Mouse (Mus musculus): ENCODE measurements around the gene Smim24. TPM values are rescaled to one million over a fixed set of nuclear protein-coding genes. Genes with fewer than 3 reads are reported as not detected.

The Smim24 gene
- polyA plus RNA-seq, 1 experiment: 3,612 TPM

DNA sequence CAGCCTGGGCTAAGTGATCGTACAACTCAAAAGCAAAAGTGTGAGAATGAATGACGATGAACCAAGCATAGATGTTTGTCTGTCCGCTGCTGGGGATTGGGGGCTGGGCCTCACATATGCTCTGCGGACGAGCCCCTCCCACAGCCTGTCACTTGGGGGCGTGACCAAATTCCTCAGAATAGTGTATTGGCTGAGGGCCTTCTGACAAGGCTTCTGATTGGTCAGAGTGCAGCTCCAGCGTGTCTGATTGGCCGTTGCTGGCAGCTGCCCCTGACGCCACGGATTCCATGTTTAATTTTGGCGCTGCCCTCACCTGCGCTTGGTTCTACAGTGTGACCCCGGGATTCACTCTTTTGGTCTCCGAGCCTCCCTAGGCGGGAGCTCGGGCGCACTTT is 40.0 kb downstream of the Smim24 start:
- H3K4me3 ChIP-seq (ENCODE audit: control insufficient read depth, low read depth, low read length): peak overlapping the region; percentile 46
- no peaks in the 10 kb centered on the region for H3K36me3 ChIP-seq (ENCODE audit: control insufficient read depth, insufficient read depth, low read length)
- H3K27me3 ChIP-seq (ENCODE audit: control insufficient read depth, insufficient read depth, low read length): no peaks in the 10 kb centered on the region
- H3K27ac ChIP-seq (ENCODE audit: control insufficient read depth, insufficient read depth, low read depth, low read length): peak overlapping the region; percentile 79
- peaks cover 35% of the 10 kb centered on the region for H3K4me1 ChIP-seq (ENCODE audit: control insufficient read depth, insufficient read depth, low read length)
- no peak for TF ChIP-seq POLR2A (IDR thresholded peaks at IDR 0.05; ENCODE audit: control insufficient read depth, low read depth, low read length)
- no peak for TF ChIP-seq CTCF (IDR thresholded peaks at IDR 0.05; ENCODE audit: control insufficient read depth, insufficient read depth, insufficient replicate concordance, low read depth, low read length)

DNA sequence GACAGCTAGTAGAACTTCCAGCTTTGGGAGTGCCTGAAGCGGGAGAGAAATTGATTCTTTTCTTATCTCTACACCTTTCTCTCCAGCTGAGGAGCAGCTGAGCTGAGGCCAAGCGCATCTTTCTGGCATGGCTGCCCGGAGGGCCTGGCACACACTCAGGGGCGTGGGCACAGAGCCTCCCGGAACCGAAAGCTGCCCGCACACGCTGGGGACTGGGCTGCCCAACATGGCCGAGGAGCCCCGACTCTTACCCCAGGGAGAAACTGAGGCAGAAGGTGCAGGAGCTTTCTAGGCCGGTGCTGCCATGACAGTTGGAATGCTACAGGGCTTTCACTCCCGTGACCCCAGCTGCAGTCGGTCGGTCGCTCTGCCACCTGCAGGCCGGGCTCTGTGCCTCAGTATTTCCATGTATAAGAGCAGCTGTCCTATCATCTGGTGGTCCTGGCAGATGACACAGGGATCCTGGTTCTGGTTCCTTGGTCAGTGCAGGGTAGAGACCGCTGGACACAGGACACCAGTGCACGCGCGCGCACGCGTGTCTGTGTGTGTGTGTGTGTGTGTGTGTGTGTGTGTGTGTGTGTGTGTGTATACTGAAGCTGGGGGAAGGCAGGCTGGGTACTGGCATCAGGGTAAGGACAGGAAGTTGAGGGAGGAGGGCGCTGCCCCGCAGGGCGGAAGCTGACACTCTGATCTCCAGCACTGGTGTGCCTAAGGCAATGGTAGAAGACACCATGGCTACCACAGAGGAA is 40.9 kb downstream of the Smim24 start:
- no peaks in the 10 kb centered on the region for H3K27me3 ChIP-seq (ENCODE audit: control insufficient read depth, insufficient read depth, low read length)
- TF ChIP-seq CTCF (IDR thresholded peaks at IDR 0.05; ENCODE audit: control insufficient read depth, insufficient read depth, insufficient replicate concordance, low read depth, low read length) (no peak), POLR2A (IDR thresholded peaks at IDR 0.05; ENCODE audit: control insufficient read depth, low read depth, low read length) (no peak)
- H3K4me1 ChIP-seq (ENCODE audit: control insufficient read depth, insufficient read depth, low read length): peaks cover 35% of the 10 kb centered on the region
- H3K4me3 ChIP-seq (ENCODE audit: control insufficient read depth, low read depth, low read length): no peak overlapping the region; the same call in 1 of the 2 replicates
- H3K27ac ChIP-seq (ENCODE audit: control insufficient read depth, insufficient read depth, low read depth, low read length): peak overlapping the region; percentile 79
- no peaks in the 10 kb centered on the region for H3K36me3 ChIP-seq (ENCODE audit: control insufficient read depth, insufficient read depth, low read length)

DNA sequence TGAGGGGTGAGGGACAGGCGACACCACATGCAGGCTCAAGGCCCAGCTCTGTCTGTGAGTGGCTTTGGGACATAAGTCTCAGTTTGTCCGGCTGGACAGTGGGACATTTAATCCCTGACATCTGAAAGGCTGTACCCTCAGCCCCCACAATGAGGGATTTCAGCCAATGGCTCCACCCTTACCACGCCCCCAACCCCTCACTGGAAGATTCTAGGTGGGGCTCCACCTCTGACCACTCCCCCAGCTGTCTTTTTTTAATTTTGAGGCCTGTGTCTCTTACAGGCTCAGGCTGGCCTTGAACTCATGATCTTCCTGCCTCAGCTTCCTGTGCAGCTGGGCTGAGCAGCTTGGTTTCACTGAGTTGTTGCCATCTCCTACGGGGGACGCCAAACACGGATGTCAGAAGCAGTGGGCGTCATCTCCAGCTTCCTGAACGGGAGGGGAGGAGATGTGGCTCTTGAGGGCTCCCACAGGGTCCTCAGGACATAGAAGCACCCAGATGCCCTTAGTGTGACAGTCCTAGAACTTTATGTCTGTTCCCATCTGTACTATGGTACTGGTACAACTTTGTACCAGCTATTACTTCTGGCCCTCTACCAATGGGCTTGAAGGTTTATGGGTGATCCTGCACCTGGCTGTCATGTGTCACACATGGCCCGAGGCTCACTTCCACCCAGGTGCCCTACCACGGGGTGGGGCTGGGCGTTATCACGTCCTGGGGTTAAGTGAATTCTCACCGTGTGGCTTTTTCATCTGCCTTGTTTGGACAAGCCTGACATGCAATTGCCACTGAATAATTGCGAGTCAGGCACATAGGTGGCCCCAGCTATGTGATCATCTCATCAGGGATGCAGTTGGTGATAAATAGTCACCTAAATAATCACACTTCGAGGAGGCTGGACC is 41.8 kb downstream of the Smim24 start:
- Histone ChIP-seq H3K36me3 (ENCODE audit: control insufficient read depth, insufficient read depth, low read length) (no peaks in the 10 kb centered on the region), H3K4me3 (ENCODE audit: control insufficient read depth, low read depth, low read length) (no peak overlapping the region), H3K27ac (ENCODE audit: control insufficient read depth, insufficient read depth, low read depth, low read length) (peak overlapping the region; percentile 79), H3K27me3 (ENCODE audit: control insufficient read depth, insufficient read depth, low read length) (no peaks in the 10 kb centered on the region), H3K4me1 (ENCODE audit: control insufficient read depth, insufficient read depth, low read length) (peaks cover 34% of the 10 kb centered on the region)
- TF ChIP-seq CTCF (IDR thresholded peaks at IDR 0.05; ENCODE audit: control insufficient read depth, insufficient read depth, insufficient replicate concordance, low read depth, low read length) (no peak), POLR2A (IDR thresholded peaks at IDR 0.05; ENCODE audit: control insufficient read depth, low read depth, low read length) (no peak)

DNA sequence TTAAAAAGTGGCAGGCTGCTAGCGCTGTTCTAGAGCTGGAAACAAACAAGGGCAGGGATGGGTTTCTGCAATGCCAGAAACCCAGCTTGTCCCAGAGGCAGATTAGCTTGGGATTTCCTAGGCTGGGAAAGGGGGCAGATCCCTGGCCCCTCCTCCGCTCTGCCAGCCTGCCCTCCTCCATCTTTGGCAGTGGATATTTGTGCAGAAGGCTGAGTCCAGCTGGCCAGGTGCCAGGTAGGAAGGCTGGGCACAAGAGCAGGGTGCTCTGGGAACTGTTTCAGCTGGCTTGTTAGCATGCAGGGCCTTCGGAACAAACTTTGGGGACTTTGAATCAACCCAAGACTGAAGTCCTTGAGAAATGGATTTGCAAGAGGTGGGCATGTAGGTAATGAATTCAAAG is 42.6 kb downstream of the Smim24 start:
- Histone ChIP-seq H3K36me3 (ENCODE audit: control insufficient read depth, insufficient read depth, low read length) (no peaks in the 10 kb centered on the region), H3K4me3 (ENCODE audit: control insufficient read depth, low read depth, low read length) (no peak overlapping the region), H3K27ac (ENCODE audit: control insufficient read depth, insufficient read depth, low read depth, low read length) (no peak overlapping the region; the same call in 1 of the 2 replicates), H3K4me1 (ENCODE audit: control insufficient read depth, insufficient read depth, low read length) (peaks cover 33% of the 10 kb centered on the region), H3K27me3 (ENCODE audit: control insufficient read depth, insufficient read depth, low read length) (no peaks in the 10 kb centered on the region)
- TF ChIP-seq CTCF (IDR thresholded peaks at IDR 0.05; ENCODE audit: control insufficient read depth, insufficient read depth, insufficient replicate concordance, low read depth, low read length) (no peak), POLR2A (IDR thresholded peaks at IDR 0.05; ENCODE audit: control insufficient read depth, low read depth, low read length) (no peak)

DNA sequence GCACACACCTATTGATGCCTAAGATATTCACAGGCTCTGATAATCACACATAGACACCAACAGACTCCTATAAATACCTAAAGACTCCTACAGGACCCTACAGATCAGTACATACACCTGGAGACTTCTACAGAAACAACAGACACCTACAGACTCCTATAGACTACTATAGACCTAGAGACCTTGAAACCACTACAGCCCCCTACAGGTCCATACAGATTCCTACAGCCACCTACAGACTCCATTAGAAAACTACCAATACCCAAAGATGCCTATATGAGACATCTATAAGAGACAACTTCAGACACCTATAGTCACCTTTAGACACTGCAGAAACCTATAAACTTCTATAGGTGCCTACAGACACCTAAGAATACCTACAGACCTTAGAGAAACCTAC is 48.2 kb downstream of the Smim24 start:
- no peak overlapping the region for H3K27ac ChIP-seq (ENCODE audit: control insufficient read depth, insufficient read depth, low read depth, low read length)
- no peaks in the 10 kb centered on the region for H3K36me3 ChIP-seq (ENCODE audit: control insufficient read depth, insufficient read depth, low read length)
- H3K4me1 ChIP-seq (ENCODE audit: control insufficient read depth, insufficient read depth, low read length): no peaks in the 10 kb centered on the region
- TF ChIP-seq CTCF (IDR thresholded peaks at IDR 0.05; ENCODE audit: control insufficient read depth, insufficient read depth, insufficient replicate concordance, low read depth, low read length) (no peak), POLR2A (IDR thresholded peaks at IDR 0.05; ENCODE audit: control insufficient read depth, low read depth, low read length) (no peak)
- no peak overlapping the region for H3K4me3 ChIP-seq (ENCODE audit: control insufficient read depth, low read depth, low read length)
- no peaks in the 10 kb centered on the region for H3K27me3 ChIP-seq (ENCODE audit: control insufficient read depth, insufficient read depth, low read length)

Other genes with a start within 250 kb of the Smim24 start
- gene Pias4, start 225.1 kb upstream of the Smim24 start, polyA plus RNA-seq (2012; rRNA removed): 164 and 184 TPM in 2 replicates
- 1,507 and 1,673 TPM in 2 replicates for gene Eef2, start 216.4 kb upstream of the Smim24 start, polyA plus RNA-seq (2012; rRNA removed)
- 52.6 and 61.6 TPM in 2 replicates for gene Dapk3, start 210.0 kb upstream of the Smim24 start, polyA plus RNA-seq (2012; rRNA removed)
- 1.4 and 1.8 TPM in 2 replicates for gene 4930442H23Rik, start 209.2 kb upstream of the Smim24 start, polyA plus RNA-seq (2012; rRNA removed)
- gene Nmrk2, start 191.0 kb upstream of the Smim24 start, polyA plus RNA-seq (2012; rRNA removed): not detected in 2 replicates
- gene Atcay, start 162.2 kb upstream of the Smim24 start, polyA plus RNA-seq (2012; rRNA removed): 0.25 and 0.26 TPM in 2 replicates
- 11.6 and 12.5 TPM in 2 replicates for gene Zfr2, start 159.9 kb upstream of the Smim24 start, polyA plus RNA-seq (2012; rRNA removed)
- 3.0 and 3.5 TPM in 2 replicates for gene Matk, start 140.1 kb upstream of the Smim24 start, polyA plus RNA-seq (2012; rRNA removed)
- gene Mrpl54, start 126.1 kb upstream of the Smim24 start, polyA plus RNA-seq (2012; rRNA removed): 181 and 261 TPM in 2 replicates
- gene Apba3, start 126.1 kb upstream of the Smim24 start, polyA plus RNA-seq (2012; rRNA removed): 53.5 and 77.2 TPM in 2 replicates
- gene Tjp3, start 101.5 kb upstream of the Smim24 start, polyA plus RNA-seq (2012; rRNA removed): 0.56 and 0.99 TPM in 2 replicates
- gene Pip5k1c, start 100.1 kb upstream of the Smim24 start, polyA plus RNA-seq (2012; rRNA removed): 10.1 and 10.4 TPM in 2 replicates
- 13.4 and 16.5 TPM in 2 replicates for gene Cactin, start 71.9 kb upstream of the Smim24 start, polyA plus RNA-seq (2012; rRNA removed)
- gene Tbxa2r, start 64.3 kb upstream of the Smim24 start, polyA plus RNA-seq (2012; rRNA removed): 0.47 and 0.91 TPM in 2 replicates
- 3.3 and 4.1 TPM in 2 replicates for gene Gipc3, start 49.8 kb upstream of the Smim24 start, polyA plus RNA-seq (2012; rRNA removed)
- gene Hmg20b, start 42.6 kb upstream of the Smim24 start, polyA plus RNA-seq (2012; rRNA removed): 23.0 and 27.7 TPM in 2 replicates
- 33.1 and 39.7 TPM in 2 replicates for gene Mfsd12, start 35.6 kb upstream of the Smim24 start, polyA plus RNA-seq (2012; rRNA removed)
- 273 and 296 TPM in 2 replicates for gene 4930404N11Rik, start 27.2 kb upstream of the Smim24 start, polyA plus RNA-seq (2012; rRNA removed)
- gene Fzr1, start 14.5 kb upstream of the Smim24 start, polyA plus RNA-seq (2012; rRNA removed): 161 and 178 TPM in 2 replicates
- gene Dohh, start 8.6 kb upstream of the Smim24 start, polyA plus RNA-seq (2012; rRNA removed): 38.5 and 46.3 TPM in 2 replicates
- gene Gm48551, start 8.6 kb upstream of the Smim24 start, polyA plus RNA-seq (2012; rRNA removed): 1.2 and 1.6 TPM in 2 replicates
- 0.65 TPM in 1 of 2 replicates, not detected in the other for gene Gm48552, start 4.0 kb upstream of the Smim24 start, polyA plus RNA-seq (2012; rRNA removed)
- 9.8 and 9.9 TPM in 2 replicates for gene Nfic, start 62.6 kb downstream of the Smim24 start, polyA plus RNA-seq (2012; rRNA removed)
- 147 and 163 TPM in 2 replicates for gene Celf5, start 89.7 kb downstream of the Smim24 start, polyA plus RNA-seq (2012; rRNA removed)
- 70.4 and 71.3 TPM in 2 replicates for gene Ncln, start 103.3 kb downstream of the Smim24 start, polyA plus RNA-seq (2012; rRNA removed)
- gene S1pr4, start 107.1 kb downstream of the Smim24 start, polyA plus RNA-seq (2012; rRNA removed): 0.04 and 0.13 TPM in 2 replicates
- gene Gna15, start 131.2 kb downstream of the Smim24 start, polyA plus RNA-seq (2012; rRNA removed): 1.0 and 1.2 TPM in 2 replicates
- gene Gna11, start 152.1 kb downstream of the Smim24 start, polyA plus RNA-seq (2012; rRNA removed): 26.3 and 28.9 TPM in 2 replicates
- gene Aes, start 166.4 kb downstream of the Smim24 start, polyA plus RNA-seq (2012; rRNA removed): 154 and 172 TPM in 2 replicates
- 19.0 and 22.1 TPM in 2 replicates for gene Tle2, start 181.5 kb downstream of the Smim24 start, polyA plus RNA-seq (2012; rRNA removed)
- 16.5 and 16.9 TPM in 2 replicates for gene Tle6, start 208.0 kb downstream of the Smim24 start, polyA plus RNA-seq (2012; rRNA removed)
- gene BC025920, start 213.2 kb downstream of the Smim24 start, polyA plus RNA-seq (2012; rRNA removed): 0.47 and 0.68 TPM in 2 replicates
- gene Sirt6, start 234.7 kb downstream of the Smim24 start, polyA plus RNA-seq (2012; rRNA removed): 6.7 and 7.2 TPM in 2 replicates
- 17.3 and 20.4 TPM in 2 replicates for gene Ankrd24, start 235.5 kb downstream of the Smim24 start, polyA plus RNA-seq (2012; rRNA removed)